Mouse (Mus musculus): ENCODE measurements around the gene Ccr4.

Ccr4 gene

DNA sequence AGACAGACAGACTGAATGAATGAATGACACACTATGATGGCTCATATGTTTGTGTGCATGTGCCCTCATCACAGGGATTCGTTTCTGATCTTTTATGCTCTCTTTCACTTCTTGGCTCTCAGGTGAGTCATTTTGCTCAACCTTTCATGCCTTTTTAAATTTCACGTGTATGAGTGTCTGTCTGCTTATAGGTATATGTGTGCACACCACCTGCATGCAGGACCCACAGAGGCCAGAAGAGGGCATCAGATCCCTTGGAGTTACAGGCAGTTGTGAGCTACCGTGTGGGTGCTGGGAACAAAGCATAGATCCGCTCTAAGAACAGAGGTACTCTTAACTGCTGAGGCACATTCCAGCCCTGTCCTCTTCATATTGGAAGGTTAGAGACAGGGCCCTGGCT is 36.0 kb downstream of the Ccr4 start:
- DNase-seq (ENCODE audit: low spot score): no peak

DNA sequence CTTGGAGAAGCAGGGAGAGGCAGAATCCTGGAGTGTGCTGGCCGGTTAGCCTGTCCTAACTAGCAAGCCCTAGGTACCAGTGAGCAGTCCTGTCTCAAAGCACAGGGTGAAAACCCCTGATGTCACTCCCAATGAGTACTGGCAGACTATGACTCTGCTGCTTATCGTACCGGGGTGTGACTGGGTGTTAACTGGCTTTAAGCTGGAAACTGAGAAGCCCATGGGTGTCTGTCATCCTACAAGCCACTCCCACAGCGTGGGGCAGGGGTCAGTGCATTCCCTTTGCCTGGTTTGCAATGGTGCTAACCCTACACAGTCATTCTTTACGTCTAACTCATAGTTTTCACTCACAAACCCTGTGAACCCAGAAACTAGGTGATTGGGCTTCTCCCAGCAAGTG is 36.5 kb downstream of the Ccr4 start:
- DNase-seq (ENCODE audit: low spot score): no peak

GRCm38 (mm10) chr9:114466871-114467270 is 37.8 kb downstream of the Ccr4 start:
- DNase-seq (ENCODE audit: low spot score): no peak

- no peak for DNase-seq (ENCODE audit: low spot score)
Observed at GRCm38 (mm10) chr9:114465442-114465841, 39.3 kb downstream of the Ccr4 start.

GRCm38 (mm10) chr9:114462569-114462968 is 42.1 kb downstream of the Ccr4 start:
- DNase-seq (ENCODE audit: low spot score): no peak

DNA sequence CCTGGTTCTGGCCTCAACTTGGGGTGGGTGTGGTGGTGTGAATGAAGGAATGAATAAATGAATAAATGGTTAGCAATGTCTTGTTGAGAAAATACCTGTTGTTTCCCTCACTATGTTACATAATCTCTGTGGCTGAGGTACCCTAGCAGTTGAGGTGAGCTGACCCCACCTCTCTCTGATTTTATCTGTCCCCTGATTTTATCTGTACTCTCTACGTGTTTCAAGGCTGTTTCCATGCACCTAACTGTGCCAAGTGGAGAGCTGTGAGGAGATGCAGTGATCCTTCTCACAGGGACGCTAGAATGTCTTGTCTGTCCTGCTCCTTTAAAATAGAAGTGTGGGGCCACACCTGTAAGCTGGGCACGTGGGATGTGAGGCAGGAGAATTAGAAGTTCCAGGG is 46.3 kb downstream of the Ccr4 start:
- DNase-seq (ENCODE audit: low spot score): no peak

- no peak for DNase-seq (ENCODE audit: low spot score)
Observed at GRCm38 (mm10) chr9:114455420-114455819, 49.3 kb downstream of the Ccr4 start.

DNA sequence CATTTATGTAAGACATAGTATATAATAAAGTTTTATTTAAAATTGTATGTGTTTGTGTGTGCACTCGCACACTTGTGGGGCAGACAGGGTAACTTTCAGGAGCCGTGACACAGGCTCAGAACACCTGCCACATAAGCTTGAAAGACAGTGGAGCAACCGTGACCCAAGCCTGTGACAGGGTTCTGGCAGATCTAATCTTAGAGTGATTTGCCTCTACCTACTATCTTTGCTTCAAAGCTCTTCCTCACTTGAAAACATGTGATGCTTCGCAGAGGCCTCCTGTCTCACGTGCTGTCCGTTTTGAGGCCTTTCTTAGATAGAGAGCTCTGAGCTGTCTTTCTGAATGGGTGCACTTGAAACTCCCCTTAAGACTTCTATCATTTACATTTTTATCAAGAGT is 52.3 kb downstream of the Ccr4 start:
- no peak for DNase-seq (ENCODE audit: low spot score)

DNA sequence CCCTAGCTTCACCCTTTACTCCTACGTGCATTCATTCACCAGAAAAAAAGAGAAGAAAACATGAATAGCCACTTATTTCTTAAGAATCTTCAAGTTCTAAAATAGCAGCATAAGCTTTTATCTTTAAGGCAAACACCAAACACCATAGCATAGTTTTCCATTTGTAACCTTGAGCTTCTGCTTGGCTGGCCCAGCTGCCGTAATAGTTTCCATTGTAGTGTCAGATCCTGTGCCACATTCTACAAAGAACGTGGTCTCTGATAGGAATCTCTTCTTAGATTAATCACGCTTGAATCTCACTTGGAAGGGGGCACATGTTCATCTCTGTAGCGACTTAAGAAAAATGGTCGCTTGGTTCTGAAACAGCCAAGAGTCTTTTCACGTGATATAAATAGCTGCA is 53.1 kb downstream of the Ccr4 start:
- no peak for DNase-seq (ENCODE audit: low spot score)

GRCm38 (mm10) chr9:114449120-114449754 is 55.5 kb downstream of the Ccr4 start:
- no peak for DNase-seq (ENCODE audit: low spot score)

DNA sequence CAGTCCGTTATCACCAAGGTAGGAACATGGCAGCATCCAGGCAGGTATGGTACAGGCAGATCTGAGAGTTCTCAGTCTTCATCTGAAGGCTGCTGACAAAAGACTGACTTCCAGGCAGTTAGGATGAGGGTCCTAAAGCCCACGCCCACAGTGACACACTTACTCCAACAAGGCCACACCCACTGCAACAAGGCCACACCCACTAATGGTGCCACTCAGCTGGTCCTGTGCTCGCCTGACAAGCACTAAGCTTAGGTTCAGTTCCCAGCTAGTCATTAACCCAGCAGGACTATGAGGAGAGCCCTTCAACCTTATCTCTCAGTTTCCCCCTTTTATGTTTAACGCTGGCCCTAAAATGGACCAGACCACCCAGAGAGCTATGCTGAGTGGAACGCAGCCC is 56.0 kb downstream of the Ccr4 start:
- DNase-seq (ENCODE audit: low spot score): no peak

DNA sequence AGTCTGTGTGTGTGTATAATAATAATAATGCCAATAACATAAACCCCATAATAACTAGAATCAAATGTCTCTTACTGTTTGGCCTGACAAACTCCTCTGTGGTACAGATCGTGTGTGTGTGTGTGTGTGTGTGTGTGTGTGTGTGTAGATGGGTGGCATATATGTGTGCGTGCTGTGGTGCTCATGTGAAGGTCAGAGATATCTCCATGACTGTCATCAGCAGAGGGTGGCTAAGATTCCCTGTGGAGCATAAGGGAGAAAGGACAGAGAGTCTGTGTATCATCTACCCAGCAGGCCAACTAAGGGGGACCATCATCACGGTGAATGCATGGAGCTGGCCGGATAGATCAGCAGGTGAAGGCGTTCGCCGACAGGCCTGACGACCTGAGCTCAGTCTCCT is 57.8 kb downstream of the Ccr4 start:
- no peak for DNase-seq (ENCODE audit: low spot score)

DNA sequence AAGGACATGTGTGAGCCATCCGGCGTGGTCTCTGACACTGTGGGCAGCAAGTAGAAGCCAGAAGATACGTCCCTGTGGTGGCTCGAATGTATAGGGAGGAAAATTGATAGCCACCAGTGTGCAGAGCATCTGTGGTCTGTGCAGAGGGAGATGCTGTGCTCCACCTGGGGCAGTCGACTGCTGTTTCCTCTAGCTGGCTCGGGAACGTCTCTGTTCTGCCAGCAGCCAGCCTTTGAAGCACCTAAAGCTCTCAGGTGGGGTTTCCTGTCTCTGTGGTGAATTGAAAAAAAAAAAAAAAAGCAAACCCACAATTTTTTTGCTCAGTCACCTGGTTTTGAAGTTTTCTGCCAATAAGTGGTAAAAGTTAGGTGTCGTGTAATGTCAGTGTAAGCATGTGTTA is 61.4 kb downstream of the Ccr4 start:
- no peak for DNase-seq (ENCODE audit: low spot score)

DNA sequence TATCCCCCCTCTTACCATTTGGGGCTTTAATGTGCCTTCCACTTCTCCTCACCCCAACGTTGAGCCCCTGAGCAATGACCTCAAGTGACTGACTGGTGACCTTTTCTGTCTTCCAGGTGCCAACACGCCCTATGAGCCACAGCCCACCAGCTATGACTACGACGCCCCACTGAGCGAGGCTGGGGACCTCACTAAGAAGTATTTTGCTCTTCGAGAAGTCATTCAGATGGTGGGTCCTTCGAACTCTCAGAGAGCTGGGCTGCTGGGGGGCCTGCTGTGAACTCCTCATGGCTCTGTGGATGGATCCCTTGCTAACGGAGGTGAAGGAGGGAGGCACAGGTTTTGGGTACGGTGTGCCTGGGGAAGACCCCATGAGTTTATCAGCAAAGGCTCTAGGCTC is 61.8 kb downstream of the Ccr4 start:
- no peak for DNase-seq (ENCODE audit: low spot score)

DNA sequence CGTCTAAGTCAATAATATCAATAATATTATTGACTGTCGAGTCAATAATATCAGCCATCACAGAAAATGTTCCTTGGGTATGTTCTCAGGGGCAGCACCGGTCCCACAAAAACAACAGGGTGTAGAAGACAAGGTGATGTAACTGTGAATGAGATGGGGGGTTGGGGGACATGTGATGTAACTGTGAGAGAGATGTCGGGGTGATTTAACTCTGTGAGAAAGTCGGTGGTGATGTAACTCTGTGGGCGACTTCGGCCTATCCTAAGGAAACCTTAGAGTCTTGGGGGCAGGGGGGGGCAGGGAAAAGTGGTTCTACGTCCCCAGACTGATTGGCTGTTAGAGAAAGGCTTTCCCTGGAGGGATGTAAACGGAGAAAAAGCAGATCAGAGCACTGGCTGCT is 62.5 kb downstream of the Ccr4 start:
- DNase-seq (ENCODE audit: low spot score): no peak

DNA sequence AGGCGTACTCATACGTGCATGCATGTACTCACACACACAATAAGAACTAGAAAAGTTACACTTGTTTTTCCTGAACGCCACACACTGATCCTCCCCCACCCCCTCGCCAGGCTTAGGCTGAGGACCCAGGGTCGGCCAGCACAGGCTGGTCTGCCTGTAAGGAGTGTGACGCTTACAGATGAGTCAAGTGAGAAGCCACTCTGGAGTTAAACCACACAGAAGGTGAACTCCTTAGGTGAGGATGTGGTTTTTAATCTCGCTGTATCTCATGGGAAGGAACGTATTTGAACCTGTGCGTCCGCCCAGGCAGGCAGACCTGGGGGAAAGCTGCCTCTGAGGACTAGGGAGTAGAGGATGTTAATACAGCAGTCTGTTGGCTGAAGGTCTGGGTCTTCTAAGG is 64.2 kb downstream of the Ccr4 start:
- DNase-seq (ENCODE audit: low spot score): no peak

All from ovary, postnatal 14 days (tissue).